Mouse (Mus musculus): ENCODE measurements around the gene Coa4.
A peak's percentile ranks its signal among the peaks of the same experiment; 100 is the strongest.

The Coa4 gene

GRCm38 (mm10) chr7:100504740-100505487, 32.0 kb upstream of the Coa4 start:
- peak in 1 of 2 experiments; percentile 25 for DNase-seq

GRCm38 (mm10) chr7:100506494-100506893, 30.4 kb upstream of the Coa4 start:
- no peak for DNase-seq

- no peak for DNase-seq
Observed at GRCm38 (mm10) chr7:100508670-100509069, 28.2 kb upstream of the Coa4 start.

GRCm38 (mm10) chr7:100511602-100512001, 25.3 kb upstream of the Coa4 start:
- no peak for DNase-seq

GRCm38 (mm10) chr7:100514573-100514972, 22.3 kb upstream of the Coa4 start, which contains the start of gene Dnajb13:
Gene Dnajb13 (minus strand): TSS chr7:100514960.
- DNase-seq: no peak

- DNase-seq: no peak
Observed at GRCm38 (mm10) chr7:100520204-100520603, 16.7 kb upstream of the Coa4 start.

GRCm38 (mm10) chr7:100520663-100521285, 16.1 kb upstream of the Coa4 start:
- DNase-seq: peak; percentile 57 to 82

GRCm38 (mm10) chr7:100522222-100522621, 14.6 kb upstream of the Coa4 start:
- DNase-seq: no peak

- no peak for DNase-seq
Observed at GRCm38 (mm10) chr7:100524669-100525068, 12.2 kb upstream of the Coa4 start.

GRCm38 (mm10) chr7:100530766-100531165, 6.1 kb upstream of the Coa4 start:
- DNase-seq: no peak

GRCm38 (mm10) chr7:100533503-100533902, 3.4 kb upstream of the Coa4 start:
- DNase-seq: no peak

- no peak for DNase-seq
Observed at GRCm38 (mm10) chr7:100534216-100534615, 2.7 kb upstream of the Coa4 start.

- DNase-seq: no peak
Observed at GRCm38 (mm10) chr7:100535831-100536230, 1.0 kb upstream of the Coa4 start.

GRCm38 (mm10) chr7:100537519-100537902, 640 bp downstream of the Coa4 start:
- no peak for DNase-seq

GRCm38 (mm10) chr7:100539516-100539915, 2.6 kb downstream of the Coa4 start:
- DNase-seq: no peak

- DNase-seq: no peak
Observed at GRCm38 (mm10) chr7:100544437-100544836, 7.6 kb downstream of the Coa4 start.

- no peak for DNase-seq
Observed at GRCm38 (mm10) chr7:100547631-100548030, 10.8 kb downstream of the Coa4 start.

GRCm38 (mm10) chr7:100549796-100550195, 12.9 kb downstream of the Coa4 start:
- no peak for DNase-seq

- no peak for DNase-seq
Observed at GRCm38 (mm10) chr7:100550338-100551007, 13.6 kb downstream of the Coa4 start.

- no peak for DNase-seq
Observed at GRCm38 (mm10) chr7:100554939-100555338, 18.1 kb downstream of the Coa4 start.

GRCm38 (mm10) chr7:100555431-100555951, 18.6 kb downstream of the Coa4 start:
- DNase-seq: no peak

- DNase-seq: no peak
Observed at GRCm38 (mm10) chr7:100557241-100557640, 20.4 kb downstream of the Coa4 start.

- no peak for DNase-seq
Observed at GRCm38 (mm10) chr7:100559331-100559730, 22.5 kb downstream of the Coa4 start.
